Mouse (Mus musculus) left cerebral cortex, adult 18-20 months (tissue): Measurements from ENCODE around the gene Gpr85. TPM values are rescaled to one million over a fixed set of nuclear protein-coding genes. Genes with fewer than 3 reads are reported as not detected.

ENCODE experiments used
- DNase-seq, 2 experiments: peaks; one replicate each; pipeline ENCODE4 v3.0.0; 2021 to 2022; ENCODE audit warnings: low spot score in 2 of 2, mixed read lengths in 1 of 2
- total RNA-seq, 2 experiments: library from RNA; stranded (reverse); gene quantifications; 2 replicates each; pipeline ENCODE4 v1.2.3; 2021

The Gpr85 gene
- total RNA-seq, 2 experiments from 2014 or later, result 34.4 to 36.8 TPM

GRCm38 (mm10) chr6:13828877-13829276 lies 10.9 kb downstream of the Gpr85 start:
- no peak for DNase-seq

DNA sequence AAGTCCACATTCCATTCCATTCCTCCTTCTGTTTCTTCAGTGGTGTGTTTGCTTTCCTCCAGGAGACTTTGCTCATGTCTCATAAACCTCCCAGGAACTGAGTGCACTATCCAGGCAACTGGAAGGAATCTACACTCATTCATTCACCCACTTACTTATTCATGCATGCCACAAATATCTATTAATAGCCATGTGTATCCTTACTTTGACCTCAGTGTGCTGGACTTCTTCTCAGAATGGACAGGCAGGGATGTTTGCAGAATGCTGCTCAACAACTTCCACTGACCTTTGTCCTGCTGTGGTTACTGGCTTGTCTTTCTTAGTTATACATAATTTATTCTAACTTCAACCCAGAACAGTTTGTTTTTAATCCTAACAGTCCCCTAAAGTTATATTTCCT lies 23.1 kb downstream of the Gpr85 start:
- DNase-seq, result no peak

DNA sequence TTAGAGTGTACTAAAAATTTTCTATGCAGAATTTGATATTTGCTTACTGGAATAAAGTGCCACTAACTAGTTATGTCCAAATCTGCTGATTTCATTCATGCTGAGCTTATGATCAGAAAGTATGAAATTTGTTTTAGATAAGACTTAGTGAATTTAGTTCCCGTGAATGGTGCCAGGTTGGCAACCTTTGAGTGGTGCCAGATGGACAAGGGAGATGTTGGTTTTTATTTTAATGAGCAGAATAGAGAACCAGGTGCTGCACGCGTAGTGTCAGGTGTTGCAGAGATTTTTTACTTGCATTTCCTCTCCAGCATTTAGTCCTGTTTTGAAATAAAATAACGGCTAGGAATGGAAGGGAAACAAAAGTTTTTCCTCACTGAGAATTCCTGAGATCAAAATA lies 27.6 kb downstream of the Gpr85 start:
- no peak for DNase-seq

DNA sequence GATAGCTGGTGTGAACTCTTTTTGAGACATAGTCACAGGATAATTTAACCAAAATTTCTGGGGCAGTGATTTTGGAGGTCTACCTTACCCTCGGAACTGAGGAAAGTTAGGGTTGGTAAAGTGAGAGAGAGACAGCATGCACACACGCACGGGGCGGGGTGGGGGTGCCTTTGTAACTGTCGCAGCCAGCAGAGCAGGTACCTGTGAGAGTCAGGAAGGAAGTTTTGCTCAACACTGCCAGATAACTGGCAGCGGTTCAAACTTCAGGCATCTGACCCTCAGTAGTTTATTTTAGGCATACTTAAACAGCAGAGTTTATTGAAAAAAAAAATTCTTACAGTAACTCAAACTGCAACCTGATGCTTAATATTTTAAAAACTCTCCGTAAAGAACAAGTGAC lies 39.7 kb downstream of the Gpr85 start:
- no peak for DNase-seq

DNA sequence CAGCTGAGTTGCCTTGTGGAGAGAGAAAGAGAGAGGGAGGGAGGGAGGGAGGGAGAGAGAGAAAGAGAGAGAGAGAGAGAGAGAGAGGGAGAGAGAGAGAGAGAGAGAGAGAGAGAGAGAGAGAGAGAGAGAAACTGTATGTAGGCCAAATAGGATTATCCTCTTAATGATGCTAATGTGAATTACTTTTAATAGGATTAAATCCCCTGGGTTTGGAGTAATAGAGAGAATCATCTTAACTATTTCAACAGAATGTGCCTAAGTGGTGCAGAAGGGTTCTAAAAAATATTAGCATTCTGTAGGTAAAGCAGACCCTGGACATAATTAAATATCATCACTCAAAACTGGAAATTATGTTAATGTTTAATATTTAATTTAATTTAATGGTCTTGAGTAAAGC lies 42.4 kb downstream of the Gpr85 start:
- DNase-seq, result no peak

Other genes with a start within 250 kb of the Gpr85 start
- 10 to 100 TPM; 13.9 to 15.3 TPM for gene Tmem168, start 231.8 kb downstream of the Gpr85 start, total RNA-seq
- gene Bmt2, start 162.0 kb downstream of the Gpr85 start, total RNA-seq, result 10 to 100 TPM; 24.5 to 29.2 TPM
- 10 to 100 TPM; 34.1 to 37.4 TPM for gene 2610001J05Rik, start 31.6 kb upstream of the Gpr85 start, total RNA-seq